Mouse (Mus musculus): ENCODE measurements around the gene Slc12a7. TPM values are rescaled to one million over a fixed set of nuclear protein-coding genes. Genes with fewer than 3 reads are reported as not detected.
A peak's percentile ranks its signal among the peaks of the same experiment; 100 is the strongest.

Slc12a7 gene
- total and polyA plus RNA-seq, 3 experiments = 3.1 to 6.9 TPM; not detected in 1

DNA sequence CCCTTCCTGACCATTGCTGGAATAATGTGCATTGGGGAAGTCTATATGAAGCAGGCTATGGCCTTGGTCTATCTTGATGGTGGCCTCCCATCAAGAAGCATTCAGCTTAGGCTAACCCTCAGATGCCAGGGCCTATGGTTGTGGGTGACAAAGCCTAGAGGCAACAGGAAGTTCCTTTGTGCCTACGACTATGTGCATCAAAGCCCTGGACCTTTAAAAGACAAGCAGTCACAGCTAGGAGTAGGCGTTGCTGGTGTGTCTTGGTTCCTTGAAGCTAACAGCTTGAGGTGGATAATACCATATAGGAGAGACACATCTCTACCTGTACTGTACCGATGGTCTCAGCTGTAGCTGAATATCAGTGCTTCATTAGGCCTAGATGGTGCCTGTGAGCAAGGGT lies 27.2 kb downstream of the Slc12a7 start:
- DNase-seq (ENCODE audit: low read depth, low spot score) = no peak
- TF ChIP-seq CHD1 (IDR thresholded peaks at IDR 0.05; ENCODE audit: low read depth, low read length) (no peak), MXI1 (IDR thresholded peaks at IDR 0.05; ENCODE audit: low read depth, low read length) (no peak), SMC3 (IDR thresholded peaks at IDR 0.05; ENCODE audit: low read depth, low read length) (no peak), HCFC1 (IDR thresholded peaks at IDR 0.05; ENCODE audit: low read depth, low read length) (no peak), MAFK (IDR thresholded peaks at IDR 0.05; ENCODE audit: borderline replicate concordance, low read depth, low read length) (no peak), MYC (IDR thresholded peaks at IDR 0.05; ENCODE audit: low read depth, low read length) (no peak), POLR2AphosphoS2 (IDR thresholded peaks at IDR 0.05; ENCODE audit: low read length) (no peak), CHD2 (IDR thresholded peaks at IDR 0.05; ENCODE audit: low read length) (no peak), MAZ (IDR thresholded peaks at IDR 0.05; ENCODE audit: low read depth, low read length) (no peak), MEF2A (IDR thresholded peaks at IDR 0.05; ENCODE audit: extremely low read depth, insufficient replicate concordance, low read depth, low read length, poor library complexity, severe bottlenecking) (no peak), GATA1 (IDR thresholded peaks at IDR 0.05; ENCODE audit: low read depth, low read length) (no peak), BHLHE40 (IDR thresholded peaks at IDR 0.05; ENCODE audit: borderline replicate concordance, low read depth, low read length) (no peak), USF2 (IDR thresholded peaks at IDR 0.05; ENCODE audit: borderline replicate concordance in 1 of 2, insufficient read depth in 1 of 2, low read depth in 1 of 2, low read length in 2 of 2) (no peak), POLR2AphosphoS5 (IDR thresholded peaks at IDR 0.05; ENCODE audit: borderline replicate concordance, low read depth, low read length) (no peak), JUND (IDR thresholded peaks at IDR 0.05; ENCODE audit: low read depth, low read length) (no peak), SIN3A (IDR thresholded peaks at IDR 0.05; ENCODE audit: low read length) (no peak), ETS1 (IDR thresholded peaks at IDR 0.05; ENCODE audit: low read depth, low read length) (no peak)
- H3K4me1 ChIP-seq (ENCODE audit: control insufficient read depth in 1 of 2, insufficient read depth in 2 of 2, low read length in 2 of 2) = peaks cover 0 to 7% of the 10 kb centered on the region in 2 experiments; a peak in 3 of 4 replicates
- no peak overlapping the region for H3K9ac ChIP-seq (ENCODE audit: control insufficient read depth, low read depth, low read length, poor library complexity, severe bottlenecking)
- H3K27me3 ChIP-seq (ENCODE audit: control insufficient read depth in 1 of 2, insufficient read depth in 2 of 2, low read length in 2 of 2) = no peaks in the 10 kb centered on the region; a peak in 2 of 4 replicates
- no peaks in the 10 kb centered on the region; the same call in 1 of the 2 replicates for H3K79me2 ChIP-seq (ENCODE audit: control insufficient read depth, insufficient read depth, low read length, poor library complexity)
- no peaks in the 10 kb centered on the region for H3K36me3 ChIP-seq (ENCODE audit: control insufficient read depth in 1 of 2, insufficient read depth in 2 of 2, low read length in 2 of 2)
- H3K4me3 ChIP-seq (ENCODE audit: control insufficient read depth in 1 of 2, insufficient read depth in 1 of 2, low read depth in 2 of 2, low read length in 2 of 2) = no peak overlapping the region
- no peak overlapping the region for H3K27ac ChIP-seq (ENCODE audit: control insufficient read depth, low read depth, low read length)
- H3K9me3 ChIP-seq (replicated peaks; ENCODE audit: insufficient read depth, low read length) = no peaks in the 10 kb centered on the region

DNA sequence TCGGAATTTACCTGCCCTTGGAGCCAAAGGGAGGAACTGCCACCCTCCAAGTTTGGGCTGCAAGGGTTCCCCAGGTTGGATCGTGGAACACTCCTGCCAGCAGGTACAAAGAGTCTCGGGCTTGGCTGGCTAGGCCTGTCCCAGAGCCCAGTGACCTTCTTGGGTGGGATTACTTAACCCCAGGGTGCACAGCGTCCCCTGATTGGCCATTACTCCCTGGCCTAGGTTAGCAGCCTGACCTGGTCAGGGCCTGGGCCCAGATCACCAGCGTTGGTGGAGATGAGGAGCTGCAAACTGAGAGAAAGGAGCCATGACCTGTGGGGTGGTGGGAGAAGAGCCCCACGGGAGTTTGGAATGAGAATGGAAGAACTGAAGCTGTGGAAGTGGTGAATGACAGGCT lies 30.0 kb downstream of the Slc12a7 start:
- Histone ChIP-seq H3K9me3 (replicated peaks; ENCODE audit: insufficient read depth, low read length) (no peaks in the 10 kb centered on the region), H3K27ac (ENCODE audit: control insufficient read depth, low read depth, low read length) (no peak overlapping the region), H3K36me3 (ENCODE audit: control insufficient read depth in 1 of 2, insufficient read depth in 2 of 2, low read length in 2 of 2) (no peaks in the 10 kb centered on the region), H3K4me1 (ENCODE audit: control insufficient read depth in 1 of 2, insufficient read depth in 2 of 2, low read length in 2 of 2) (peaks cover 0 to 7% of the 10 kb centered on the region in 2 experiments; a peak in 3 of 4 replicates), H3K4me3 (ENCODE audit: control insufficient read depth in 1 of 2, insufficient read depth in 1 of 2, low read depth in 2 of 2, low read length in 2 of 2) (peak overlapping the region; percentile 51 to 74; a peak in 3 of 4 replicates), H3K79me2 (ENCODE audit: control insufficient read depth, insufficient read depth, low read length, poor library complexity) (no peaks in the 10 kb centered on the region; the same call in 1 of the 2 replicates), H3K27me3 (ENCODE audit: control insufficient read depth in 1 of 2, insufficient read depth in 2 of 2, low read length in 2 of 2) (no peaks in the 10 kb centered on the region; a peak in 1 of 4 replicates), H3K9ac (ENCODE audit: control insufficient read depth, low read depth, low read length, poor library complexity, severe bottlenecking) (peak overlapping the region; percentile 45)
- TF ChIP-seq TBP (IDR thresholded peaks at IDR 0.05; ENCODE audit: low read depth, low read length) (no peak), TCF12 (IDR thresholded peaks at IDR 0.05; ENCODE audit: low read depth, low read length) (no peak), RAD21 (IDR thresholded peaks at IDR 0.05; ENCODE audit: low read depth, low read length) (no peak), KAT2A (conservative IDR thresholded peaks at IDR 0.05; ENCODE audit: low read depth, low read length) (no peak), SMC3 (IDR thresholded peaks at IDR 0.05; ENCODE audit: low read depth, low read length) (no peak), ZNF384 (IDR thresholded peaks at IDR 0.05; ENCODE audit: low read depth, low read length) (no peak), RCOR1 (IDR thresholded peaks at IDR 0.05; ENCODE audit: low read depth, low read length) (no peak), TAL1 (IDR thresholded peaks at IDR 0.05; ENCODE audit: low read length) (no peak), ELF1 (IDR thresholded peaks at IDR 0.05; ENCODE audit: low read depth, low read length) (no peak), EP300 (IDR thresholded peaks at IDR 0.05; ENCODE audit: low read depth in 1 of 2, low read length in 2 of 2) (no peak), JUND (IDR thresholded peaks at IDR 0.05; ENCODE audit: low read depth, low read length) (no peak), E2F4 (IDR thresholded peaks at IDR 0.05; ENCODE audit: borderline replicate concordance, low read depth, low read length) (no peak), ZMIZ1 (IDR thresholded peaks at IDR 0.05; ENCODE audit: low read depth, low read length) (no peak), MYC (IDR thresholded peaks at IDR 0.05; ENCODE audit: low read depth, low read length) (no peak), HCFC1 (IDR thresholded peaks at IDR 0.05; ENCODE audit: low read depth, low read length) (no peak), MAFK (IDR thresholded peaks at IDR 0.05; ENCODE audit: borderline replicate concordance, low read depth, low read length) (no peak), MXI1 (IDR thresholded peaks at IDR 0.05; ENCODE audit: low read depth, low read length) (no peak), MAZ (IDR thresholded peaks at IDR 0.05; ENCODE audit: low read depth, low read length) (no peak)
- no peak for DNase-seq (ENCODE audit: low read depth, low spot score)

Data from MEL (cell line).